Mouse (Mus musculus) neural tube, embryonic 11.5 days (tissue): ENCODE results near the gene Cfap74. TPM values are rescaled to one million over a fixed set of nuclear protein-coding genes. Genes with fewer than 3 reads are reported as not detected.
A peak's percentile ranks its signal among the peaks of the same experiment; 100 is the strongest.

Experiments
- ATAC-seq: fragments of 200-750 bp; cut with Nextera tagmentation; 2 replicates; pipeline ENCODE4 v1.8.0; 2017; ENCODE audit warnings: moderate number of reproducible peaks, mild to moderate bottlenecking, moderate TSS enrichment, moderate library complexity; ENCODE audit not compliant: insufficient read depth, low FRiP score, low TSS enrichment
- DNase-seq: peaks from one replicate; pipeline ENCODE4 v3.0.0-alpha.2; 2015; ENCODE audit warnings: low spot score
- H3K27ac ChIP-seq: fragments of 300-500 bp; sonication (generic); 2 replicates; pipeline ENCODE4 v1.5.1; 2014; ENCODE audit warnings: low read depth, mild to moderate bottlenecking, low read length
- H3K27me3 ChIP-seq: fragments of 300-500 bp; sonication (generic); 2 replicates; pipeline ENCODE4 v1.6.1; 2014; ENCODE audit warnings: mild to moderate bottlenecking, low read length, mixed read lengths; ENCODE audit not compliant: control insufficient read depth, insufficient read depth
- H3K36me3 ChIP-seq: fragments of 300-500 bp; sonication (generic); 2 replicates; pipeline ENCODE4 v1.6.1; 2014; ENCODE audit warnings: mild to moderate bottlenecking, low read length, moderate library complexity, mixed read lengths; ENCODE audit not compliant: control insufficient read depth, insufficient read depth
- H3K4me1 ChIP-seq: fragments of 300-500 bp; sonication (generic); 2 replicates; pipeline ENCODE4 v1.6.1; 2014; ENCODE audit warnings: low read length, mixed read lengths; ENCODE audit not compliant: control insufficient read depth, insufficient read depth
- H3K4me2 ChIP-seq: fragments of 300-500 bp; sonication (generic); 2 replicates; pipeline ENCODE4 v1.6.1; 2014; ENCODE audit warnings: low read depth, mild to moderate bottlenecking, moderate library complexity
- H3K4me3 ChIP-seq: fragments of 300-500 bp; sonication (generic); 2 replicates; pipeline ENCODE4 v1.5.1; 2014; ENCODE audit warnings: low read depth, low read length
- H3K9ac ChIP-seq: fragments of 300-500 bp; sonication (generic); 2 replicates; pipeline ENCODE4 v1.6.1; 2014; ENCODE audit warnings: mild to moderate bottlenecking, low read length
- H3K9me3 ChIP-seq: fragments of 300-500 bp; sonication (generic); 2 replicates; pipeline ENCODE4 v1.6.1; 2016; ENCODE audit warnings: low read length; ENCODE audit not compliant: control insufficient read depth
- WGBS: fragments of 180-500 bp; shearing (Covaris S2); extraction: QIAGEN DNeasy Blood & Tissue Kit; methylation state at CpG from one replicate; pipeline ENCODE4 v1.1.7; 2014; 5-methylcytosine and 5-hydroxymethylcytosine counted together
- polyA plus RNA-seq: library from polyadenylated mRNA; unstranded; fragments of >200 nt; fragmentation: Nextera tagmentation; extraction: Ambion mirVana; gene quantifications from 2 replicates; pipeline ENCODE4 v1.2.1, GENCODE M21; 2014

The Cfap74 gene
- polyA plus RNA-seq, 1 experiment from 2014 or later = 5.6 TPM

- 69% methylated on average over 8 of the region's 8 CpGs for WGBS
- ATAC-seq = no peak
Measured at GRCm38 (mm10) chr4:155482733-155483540, 73.9 kb downstream of the Cfap74 start.

GRCm38 (mm10) chr4:155485521-155485920, 76.5 kb downstream of the Cfap74 start:
- H3K9me3 ChIP-seq = no peaks in the 10 kb centered on the region
- no peak overlapping the region for H3K27ac ChIP-seq
- no peak overlapping the region for H3K4me2 ChIP-seq
- no peak for DNase-seq
- no peak overlapping the region for H3K9ac ChIP-seq
- H3K4me3 ChIP-seq = no peak overlapping the region
- H3K27me3 ChIP-seq = no peaks in the 10 kb centered on the region
- H3K4me1 ChIP-seq = 0 out of 2 replicates have a peak, but pooled peaks cover 3% of the 10 kb centered on the region
- no peak for ATAC-seq
- no peaks in the 10 kb centered on the region for H3K36me3 ChIP-seq
- 73% methylated on average over 3 of the region's 3 CpGs for WGBS

More at GRCm38 (mm10) chr4:155482733-155483540, 73.9 kb downstream of the Cfap74 start:
- Histone ChIP-seq H3K27ac (no peak overlapping the region), H3K36me3 (no peaks in the 10 kb centered on the region), H3K4me3 (no peak overlapping the region), H3K4me1 (no peaks in the 10 kb centered on the region), H3K27me3 (no peaks in the 10 kb centered on the region), H3K4me2 (no peak overlapping the region), H3K9ac (no peak overlapping the region), H3K9me3 (no peaks in the 10 kb centered on the region)
- DNase-seq = no peak

- ATAC-seq = no peak
Measured at GRCm38 (mm10) chr4:155487746-155488145, 78.8 kb downstream of the Cfap74 start.

GRCm38 (mm10) chr4:155488232-155489025, 79.4 kb downstream of the Cfap74 start:
- Histone ChIP-seq H3K4me1 (peaks cover 9% of the 10 kb centered on the region), H3K4me2 (no peak overlapping the region), H3K4me3 (no peak overlapping the region), H3K27ac (no peak overlapping the region), H3K36me3 (no peaks in the 10 kb centered on the region), H3K9me3 (no peaks in the 10 kb centered on the region), H3K27me3 (no peaks in the 10 kb centered on the region), H3K9ac (no peak overlapping the region)
- ATAC-seq (no peak), DNase-seq (no peak)
- WGBS = 77% methylated on average over 8 of the region's 8 CpGs

More at GRCm38 (mm10) chr4:155487746-155488145, 78.8 kb downstream of the Cfap74 start:
- H3K27me3 ChIP-seq = no peaks in the 10 kb centered on the region
- H3K4me2 ChIP-seq = no peak overlapping the region
- H3K36me3 ChIP-seq = no peaks in the 10 kb centered on the region
- WGBS = 45% methylated on average over 3 of the region's 3 CpGs
- 0 out of 2 replicates have a peak, but pooled peaks cover 3% of the 10 kb centered on the region for H3K4me1 ChIP-seq
- H3K27ac ChIP-seq = no peak overlapping the region
- H3K4me3 ChIP-seq = no peak overlapping the region
- no peak for DNase-seq
- no peak overlapping the region for H3K9ac ChIP-seq
- no peaks in the 10 kb centered on the region for H3K9me3 ChIP-seq

- no peaks in the 10 kb centered on the region for H3K36me3 ChIP-seq
- H3K27ac ChIP-seq = no peak overlapping the region
- H3K4me2 ChIP-seq = no peak overlapping the region
- no peaks in the 10 kb centered on the region for H3K9me3 ChIP-seq
- 81% methylated on average over 9 of the region's 9 CpGs for WGBS
- H3K4me1 ChIP-seq = peaks cover 14% of the 10 kb centered on the region
- DNase-seq (no peak), ATAC-seq (no peak)
- H3K27me3 ChIP-seq = no peaks in the 10 kb centered on the region
- H3K9ac ChIP-seq = no peak overlapping the region
- no peak overlapping the region for H3K4me3 ChIP-seq
Measured at GRCm38 (mm10) chr4:155489101-155489970, 80.3 kb downstream of the Cfap74 start.

- no peak overlapping the region for H3K27ac ChIP-seq
- no peaks in the 10 kb centered on the region for H3K9me3 ChIP-seq
- 34% methylated on average over 5 of the region's 5 CpGs for WGBS
- H3K4me3 ChIP-seq = peak overlapping the region; percentile 100
- H3K27me3 ChIP-seq = no peaks in the 10 kb centered on the region
- ATAC-seq = no peak
- peak overlapping the region; percentile 98 for H3K9ac ChIP-seq
- H3K4me2 ChIP-seq = peak overlapping the region; percentile 74
- no peaks in the 10 kb centered on the region for H3K36me3 ChIP-seq
- no peak for DNase-seq
- peaks cover 14% of the 10 kb centered on the region for H3K4me1 ChIP-seq
Measured at GRCm38 (mm10) chr4:155490456-155490855, 81.5 kb downstream of the Cfap74 start.

GRCm38 (mm10) chr4:155490990-155491504, 82.1 kb downstream of the Cfap74 start, which contains the start of gene Gnb1:
Gene Gnb1 (plus strand): TSS chr4:155491361.
- H3K9ac ChIP-seq = peak within 1 kb of the TSS; percentile 98
- H3K36me3 ChIP-seq = no peaks in the 10 kb centered on the region
- DNase-seq (peak; percentile 94), ATAC-seq (peak; percentile 85)
- H3K4me1 ChIP-seq = peaks cover 14% of the 10 kb centered on the region
- under 1% methylated on average over 32 of the region's 60 CpGs for WGBS
- H3K27ac ChIP-seq = peak within 1 kb of the TSS; percentile 90
- no peaks in the 10 kb centered on the region for H3K9me3 ChIP-seq
- H3K27me3 ChIP-seq = no peaks in the 10 kb centered on the region
- peak within 1 kb of the TSS; percentile 86 for H3K4me2 ChIP-seq
- peak within 1 kb of the TSS; percentile 100 for H3K4me3 ChIP-seq
